Mouse (Mus musculus): ENCODE measurements around the gene Phf14. TPM values are rescaled to one million over a fixed set of nuclear protein-coding genes. Genes with fewer than 3 reads are reported as not detected.

Gene Phf14
- total and polyA plus RNA-seq, 3 experiments = 25.7 to 58.7 (median 29.6) TPM

DNA sequence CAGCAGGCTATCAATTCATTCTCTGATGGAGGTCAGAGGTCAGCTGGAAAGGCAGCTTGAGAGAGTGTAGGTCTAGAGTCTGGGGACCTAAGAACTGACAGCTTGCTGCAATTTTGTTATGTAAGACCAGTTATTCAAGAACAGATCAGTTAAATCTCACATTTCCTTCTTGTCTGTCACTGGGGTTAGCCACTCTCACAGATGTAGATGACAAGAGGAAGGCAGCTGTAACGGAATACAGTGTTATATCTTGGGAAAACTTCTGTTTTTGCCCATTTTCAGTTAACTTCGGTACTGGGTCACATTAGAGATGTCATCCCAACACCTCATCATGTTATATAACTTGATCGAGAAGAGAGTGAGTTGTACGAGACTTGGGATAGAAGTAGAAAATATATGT, 219.7 kb downstream of the Phf14 start:
- no peaks in the 10 kb centered on the region for H3K9me3 ChIP-seq (replicated peaks; ENCODE audit: insufficient read depth, low read length)

More for the DNA sequence above, 219.7 kb downstream of the Phf14 start:
- no peaks in the 10 kb centered on the region for H3K27me3 ChIP-seq (ENCODE audit: control insufficient read depth in 1 of 2, insufficient read depth in 2 of 2, low read length in 2 of 2)
- no peaks in the 10 kb centered on the region for H3K4me1 ChIP-seq (ENCODE audit: control insufficient read depth in 1 of 2, insufficient read depth in 2 of 2, low read length in 2 of 2)
- H3K9ac ChIP-seq (ENCODE audit: control insufficient read depth, low read depth, low read length, poor library complexity, severe bottlenecking) = no peak overlapping the region
- no peak overlapping the region for H3K4me3 ChIP-seq (ENCODE audit: control insufficient read depth in 1 of 2, insufficient read depth in 1 of 2, low read depth in 2 of 2, low read length in 2 of 2)
- TF ChIP-seq CTCF (IDR thresholded peaks at IDR 0.05 in 2 of 3, conservative IDR thresholded peaks at IDR 0.05 in 1 of 3; ENCODE audit: control insufficient read depth in 1 of 3, insufficient read depth in 1 of 3, low read depth in 2 of 3, low read length in 3 of 3, poor library complexity in 1 of 3, severe bottlenecking in 1 of 3) (no peak), POLR2AphosphoS2 (IDR thresholded peaks at IDR 0.05; ENCODE audit: low read length) (no peak), JUND (IDR thresholded peaks at IDR 0.05; ENCODE audit: low read depth, low read length) (no peak), NELFE (IDR thresholded peaks at IDR 0.05; ENCODE audit: low read depth, low read length) (no peak), CHD1 (IDR thresholded peaks at IDR 0.05; ENCODE audit: low read depth, low read length) (no peak)
- H3K79me2 ChIP-seq (ENCODE audit: control insufficient read depth, insufficient read depth, low read length, poor library complexity) = no peaks in the 10 kb centered on the region
- no peaks in the 10 kb centered on the region for H3K36me3 ChIP-seq (ENCODE audit: control insufficient read depth in 1 of 2, insufficient read depth in 2 of 2, low read length in 2 of 2)
- no peak overlapping the region for H3K27ac ChIP-seq (ENCODE audit: control insufficient read depth, low read depth, low read length)
- no peak for DNase-seq (ENCODE audit: low read depth, low spot score)

Other genes starting within 250 kb of the Phf14 start
- 499 and 529 TPM in 2 replicates for gene Ndufa4, start 312 bp upstream of the Phf14 start, total RNA-seq (2012; rRNA removed)
- 100 to 1,000 TPM in 1 of 2 experiments, not detected in 1; 472 TPM for gene Ndufa4, start 312 bp upstream of the Phf14 start, polyA plus RNA-seq (2012; ENCODE audit: insufficient read depth in 1 of 2, insufficient read length in 2 of 2, low read depth in 1 of 2, low replicate concordance in 2 of 2, missing spikeins in 1 of 2)